Mouse (Mus musculus) bone marrow, adult 2 months (tissue): ENCODE results near the gene Abr. TPM values are rescaled to one million over a fixed set of nuclear protein-coding genes. Genes with fewer than 3 reads are reported as not detected.

Experiments
- H3K27ac ChIP-seq: fragments of 200-500 bp; 2 replicates; pipeline ENCODE4 v1.5.1; 2012; ENCODE audit warnings: low read depth, mild to moderate bottlenecking, control low read depth, inconsistent platforms, low read length; ENCODE audit not compliant: control insufficient read depth, poor library complexity, insufficient read depth
- H3K4me1 ChIP-seq: fragments of 200-500 bp; 2 replicates; pipeline ENCODE4 v1.6.1; 2011; ENCODE audit warnings: low read length; ENCODE audit not compliant: control insufficient read depth, insufficient read depth
- H3K4me3 ChIP-seq: fragments of 200-500 bp; replicated peaks from 2 replicates; pipeline ENCODE3; 2011; ENCODE audit warnings: mild to moderate bottlenecking, low read depth, low read length, control low read depth; ENCODE audit not compliant: control insufficient read depth
- CTCF ChIP-seq: fragments of 200-500 bp; IDR thresholded peaks from 2 replicates; pipeline ENCODE4 v1.5.1; 2011; ENCODE audit warnings: low read length, control low read depth; ENCODE audit not compliant: control insufficient read depth, insufficient read depth
- POLR2A ChIP-seq: fragments of 200-500 bp; IDR thresholded peaks from 2 replicates; pipeline ENCODE4 v1.6.1; 2011; ENCODE audit warnings: low read depth, mild to moderate bottlenecking, control low read depth, low read length, borderline replicate concordance; ENCODE audit not compliant: control insufficient read depth
- WGBS: fragments of 180-500 bp; shearing (Covaris S2); methylation state at CpG from one replicate; pipeline ENCODE4 v1.1.7; 2018; 5-methylcytosine and 5-hydroxymethylcytosine counted together
- polyA plus RNA-seq: library from polyadenylated mRNA; stranded (reverse); fragments of >200 nt; gene quantifications from 2 replicates; pipeline ENCODE4 v1.2.4, GENCODE M21; 2011; ENCODE audit warnings: low replicate concordance; ENCODE audit not compliant: missing spikeins, insufficient read depth, insufficient read length

Gene Abr
- polyA plus RNA-seq, 1 experiment, result 43.0 TPM

DNA sequence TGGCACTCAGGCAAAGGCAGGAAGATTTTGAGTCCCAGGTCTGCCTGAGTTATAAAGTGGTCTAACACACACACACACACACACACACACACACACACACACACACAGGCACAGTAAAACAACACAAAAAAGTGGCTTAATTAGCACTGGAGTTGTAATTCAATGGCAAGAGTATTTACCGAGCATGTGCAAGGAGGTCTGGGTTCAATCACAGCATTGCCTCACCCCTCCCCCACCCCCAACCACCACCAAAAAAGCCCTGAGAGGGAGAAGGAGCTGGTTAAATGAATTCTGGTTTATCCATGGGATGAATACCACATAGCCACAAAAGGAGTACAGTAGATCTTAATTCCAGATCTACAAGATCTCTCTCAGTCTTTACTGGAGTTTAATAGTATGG, 122.1 kb downstream of the Abr start:
- H3K27ac ChIP-seq, result no peak overlapping the region
- TF ChIP-seq POLR2A, result no peak
- no peak for TF ChIP-seq CTCF
- no peak overlapping the region for H3K4me3 ChIP-seq
- peaks cover 8% of the 10 kb centered on the region for H3K4me1 ChIP-seq
- 79% methylated on average over 1 of the region's 1 CpGs for WGBS

DNA sequence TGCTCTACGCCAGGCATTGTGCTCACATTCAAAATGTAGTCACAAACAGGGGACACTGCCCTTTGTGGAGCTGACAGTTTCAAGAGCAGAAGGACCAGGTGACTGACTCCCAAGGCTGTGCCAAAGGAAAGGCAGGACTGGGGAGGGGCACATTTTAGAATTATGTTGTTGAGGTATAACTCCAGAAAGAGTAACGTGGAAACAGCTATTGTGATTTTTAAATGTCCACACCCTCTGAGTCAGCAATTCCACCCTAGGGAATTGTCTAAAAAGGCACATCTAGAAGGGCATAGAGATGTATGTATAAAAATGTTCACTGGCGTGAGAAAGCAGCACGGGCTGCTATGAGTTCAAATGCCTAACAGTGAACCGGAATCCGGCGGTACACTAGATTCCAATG, 122.5 kb downstream of the Abr start:
- peaks cover 6% of the 10 kb centered on the region for H3K4me1 ChIP-seq

DNA sequence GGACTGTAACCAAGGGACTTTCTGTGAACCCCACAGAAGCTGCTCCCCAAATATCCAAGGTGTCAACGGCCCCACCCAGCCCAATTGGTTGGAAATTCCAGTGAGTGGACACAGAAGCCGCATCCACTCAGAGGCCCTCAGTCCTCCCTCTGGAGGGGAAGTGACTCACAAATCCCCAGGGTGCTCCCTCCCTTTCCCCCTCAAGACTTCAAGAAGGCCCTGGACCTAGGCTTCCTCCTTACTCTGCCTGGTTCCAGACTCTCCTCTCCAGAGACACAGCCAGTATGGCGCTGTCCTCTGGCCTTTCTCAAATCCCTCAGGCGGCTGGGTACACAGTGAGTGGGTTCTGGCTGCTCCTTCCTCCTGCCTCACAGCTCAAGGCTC, 124.4 kb downstream of the Abr start:
- Histone ChIP-seq H3K4me1 (peaks cover 10% of the 10 kb centered on the region), H3K27ac (peak overlapping the region; percentile 57), H3K4me3 (no peak overlapping the region)
- TF ChIP-seq POLR2A, result no peak
- no peak for TF ChIP-seq CTCF
- WGBS, result 38% methylated on average over 4 of the region's 4 CpGs

More for the DNA sequence above, 122.5 kb downstream of the Abr start:
- Histone ChIP-seq H3K27ac (no peak overlapping the region), H3K4me3 (no peak overlapping the region)
- 79% methylated on average over 7 of the region's 7 CpGs for WGBS
- TF ChIP-seq CTCF (no peak), POLR2A (no peak)

DNA sequence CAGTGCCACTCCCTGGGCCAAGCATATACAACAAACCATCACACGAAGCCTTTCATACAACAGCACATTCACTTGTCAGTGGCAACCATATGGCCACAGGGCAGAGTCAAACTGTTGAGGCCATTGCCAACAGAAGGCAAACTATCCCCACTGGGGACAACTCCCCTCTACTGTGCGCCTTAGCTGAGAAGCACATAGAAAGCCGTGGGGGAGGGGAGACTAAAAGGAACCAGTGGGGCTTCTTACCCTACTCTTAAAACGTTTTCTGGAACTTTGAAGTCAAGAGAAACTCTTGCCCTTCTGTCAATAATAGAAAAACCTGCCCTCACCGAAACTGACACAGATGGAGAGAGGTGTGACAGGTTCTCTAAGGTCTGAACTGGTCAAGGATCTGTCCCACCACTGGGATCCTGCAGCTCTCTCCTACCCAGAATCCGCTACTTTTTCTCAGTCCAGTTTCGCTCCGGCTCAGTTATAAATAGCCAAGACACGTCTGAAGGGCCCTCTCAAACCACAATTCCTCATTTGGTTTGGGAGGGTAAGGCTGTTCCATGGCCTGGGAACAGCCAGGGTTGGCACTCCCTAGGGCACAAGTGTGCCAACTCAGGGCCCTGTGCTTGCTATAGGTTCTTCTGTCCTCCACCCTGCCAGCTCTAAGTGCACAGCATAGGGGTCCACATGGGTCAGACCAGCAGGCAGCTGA, 124.9 kb downstream of the Abr start:
- Histone ChIP-seq H3K4me1 (peaks cover 10% of the 10 kb centered on the region), H3K4me3 (no peak overlapping the region), H3K27ac (peak overlapping the region; percentile 57; the same call in 1 of the 2 replicates)
- WGBS, result 48% methylated on average over 9 of the region's 9 CpGs
- no peak for TF ChIP-seq POLR2A
- no peak for TF ChIP-seq CTCF

DNA sequence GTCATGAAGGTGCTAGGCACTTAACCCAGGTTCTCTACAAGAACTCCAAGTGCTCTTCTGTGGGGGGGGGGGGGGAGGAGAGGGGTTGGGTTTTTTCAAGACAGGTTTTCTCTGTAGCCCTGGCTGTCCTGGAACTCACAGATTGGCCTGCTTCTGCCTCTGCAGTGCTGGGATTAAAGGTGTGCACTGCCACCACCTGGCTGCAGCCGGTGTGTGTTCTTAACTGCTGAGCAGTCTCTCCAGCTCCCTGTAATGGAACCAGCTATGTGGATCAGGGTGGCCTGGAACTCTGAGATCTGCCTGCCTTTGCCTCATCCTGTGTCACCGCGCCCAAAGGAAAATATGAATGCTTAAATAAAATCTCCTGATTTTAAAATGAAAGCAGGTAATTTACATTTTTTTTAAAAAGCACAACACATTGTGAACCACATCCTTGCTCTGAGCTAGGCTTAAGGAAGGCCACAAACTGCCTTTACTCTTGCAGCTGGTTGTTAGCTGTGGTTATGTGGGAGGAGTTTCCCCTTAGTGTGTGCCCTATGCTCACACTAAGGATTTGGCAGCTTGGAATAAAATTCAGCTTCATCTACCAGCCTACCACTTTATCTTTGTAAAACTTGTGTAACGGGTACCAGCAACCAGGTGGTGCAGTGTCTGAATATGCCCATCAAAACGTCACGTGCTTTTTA, 125.9 kb downstream of the Abr start:
- Histone ChIP-seq H3K4me1 (peaks cover 10% of the 10 kb centered on the region), H3K27ac (no peak overlapping the region), H3K4me3 (no peak overlapping the region)
- WGBS, result 20% methylated on average over 6 of the region's 6 CpGs
- TF ChIP-seq CTCF (peak; percentile 79), POLR2A (no peak)

DNA sequence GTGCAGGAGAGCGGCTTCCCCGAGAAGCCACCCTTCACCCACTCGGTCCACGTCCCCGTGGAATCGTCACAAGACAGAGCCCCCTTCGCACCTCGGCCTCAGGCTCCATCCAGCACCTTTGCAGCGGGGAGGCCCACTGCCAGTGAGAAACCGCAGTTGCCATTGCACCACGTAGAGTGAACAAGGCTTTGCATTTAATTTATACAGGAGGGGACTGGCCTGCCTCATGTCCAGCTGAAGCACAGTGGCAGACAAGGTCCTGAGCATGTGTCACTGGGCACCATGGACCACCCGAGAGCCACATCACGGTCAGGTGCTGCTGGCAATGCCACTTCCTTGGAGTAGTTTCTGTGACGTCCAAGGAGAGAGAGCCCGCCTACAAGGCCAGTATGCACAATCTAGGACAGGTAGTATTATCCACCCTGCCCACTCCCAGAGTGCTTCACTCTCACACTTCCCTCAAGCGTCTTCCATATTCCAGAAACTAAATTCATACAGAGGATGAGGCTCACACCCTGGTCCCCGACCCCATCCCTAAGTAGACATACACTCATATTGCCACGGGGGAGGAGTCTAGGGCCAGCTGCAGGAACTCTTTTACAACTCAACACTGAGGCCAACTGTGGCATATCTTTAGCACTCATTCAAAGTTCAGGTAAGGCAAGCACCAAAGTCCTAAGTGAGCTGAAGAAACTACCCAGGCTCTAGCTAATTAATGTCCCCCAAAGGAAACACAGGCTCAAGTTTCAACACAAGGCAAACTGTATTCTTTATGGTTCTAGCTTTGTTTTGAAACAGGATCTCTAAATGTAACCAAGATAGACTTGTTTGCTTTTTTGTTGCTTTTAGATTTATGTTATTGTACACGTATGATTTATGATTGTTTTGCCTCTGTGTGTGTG, 126.7 kb downstream of the Abr start:
- peak overlapping the region; percentile 98 for H3K27ac ChIP-seq
- 0 out of 2 replicates have a peak, but pooled peaks have one; percentile 12 for TF ChIP-seq POLR2A
- no peak for TF ChIP-seq CTCF

DNA sequence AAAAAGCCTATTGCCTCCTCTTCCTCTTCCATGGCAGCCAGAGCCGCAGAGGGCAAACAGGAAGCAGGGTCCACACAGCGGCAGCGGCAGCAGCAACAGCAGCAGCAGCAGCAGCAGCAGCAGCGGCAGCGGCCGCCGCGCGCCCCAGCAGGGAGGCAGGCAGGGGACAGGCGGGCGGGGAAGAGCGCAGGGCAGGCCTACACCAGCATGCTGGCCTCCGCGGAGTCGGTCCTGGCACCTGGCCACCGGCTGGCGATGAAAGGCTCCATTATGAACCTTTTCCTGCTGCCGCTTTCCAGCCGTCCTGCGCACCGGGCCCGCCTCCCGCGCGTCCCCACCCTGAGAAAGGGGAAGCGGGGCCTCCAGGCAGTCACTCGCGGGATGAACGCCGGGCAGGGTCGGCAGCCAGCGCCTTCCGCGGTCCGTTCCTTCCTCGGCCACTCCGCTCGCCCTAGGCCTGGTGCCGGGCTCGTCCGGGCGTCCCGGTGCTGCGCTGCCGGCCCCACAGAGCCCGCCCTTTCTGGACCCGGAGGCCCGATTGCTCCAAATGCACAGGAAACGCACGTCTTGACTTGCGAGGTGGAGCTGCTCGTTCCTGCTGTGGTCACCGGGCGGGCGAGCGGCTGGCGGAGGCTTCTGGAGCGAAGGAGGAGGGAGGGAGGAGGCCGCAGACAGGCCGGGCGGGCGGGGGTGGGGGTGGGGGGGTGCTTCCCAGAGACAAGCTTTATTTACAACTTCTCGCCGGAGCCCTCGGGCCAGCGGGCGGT, 127.6 kb downstream of the Abr start:
- H3K27ac ChIP-seq, result peak overlapping the region; percentile 98

More for the DNA sequence above, 126.7 kb downstream of the Abr start:
- peak overlapping the region; percentile 89 for H3K4me3 ChIP-seq
- WGBS, result 3% methylated on average over 19 of the region's 19 CpGs
- H3K4me1 ChIP-seq, result peaks cover 10% of the 10 kb centered on the region

More for the DNA sequence above, 127.6 kb downstream of the Abr start:
- H3K4me3 ChIP-seq, result peak overlapping the region; percentile 89
- WGBS, result under 1% methylated on average over 59 of the region's 67 CpGs
- TF ChIP-seq POLR2A (peak; percentile 69; the same call in 1 of the 2 replicates), CTCF (no peak)
- peaks cover 10% of the 10 kb centered on the region for H3K4me1 ChIP-seq
